Comparison of ENCODE assay signal across 24 mouse cellular contexts in genomic region chr7:107414928-107415327, GRCm38 (mm10). TPM values are rescaled to one million over a fixed set of nuclear protein-coding genes. Genes with fewer than 3 reads are reported as not detected.
A peak's percentile ranks its signal among the peaks of the same experiment; 100 is the strongest.
DNase-seq lines count a peak whose midpoint lies in the region; TF ChIP-seq lines count a peak whose summit lies in the region.
"Had no signal": no experiment of that assay in that cellular context is flagged by ENCODE, and none has a peak within 500 bp of the region (broad histone marks: within the 10 kb centered on the region; RNA-seq: fewer than 3 reads in every experiment).

No protein-coding gene starts in this region.

- peak; percentile 90 for DNase-seq in brain, adult 2 months (ENCODE audit: low read depth, low spot score)
- DNase-seq in cerebellum, adult 11-12 months, result peak; percentile 65
- peak; percentile 46 for DNase-seq in cerebellum, adult 8-10 months
- DNase-seq in cerebellum, postnatal 25 days, result peak; percentile 55 to 63
- DNase-seq in MN1 (ENCODE audit: low spot score), result no peak
- DNase-seq in embryo, embryonic 9.5 days (ENCODE audit: extremely low spot score), result no peak
- DNase-seq in thymus, adult 2 months, result no peak
- DNase-seq: adrenal gland, postnatal 10 days; adrenal gland, postnatal 36 days; gastrocnemius, postnatal 10 days; gastrocnemius, postnatal 36 days; heart, adult 2 months; kidney, adult 2 months had no signal

- TF ChIP-seq CTCF in thymus, adult 2 months (IDR thresholded peaks at IDR 0.05; ENCODE audit: borderline replicate concordance, control insufficient read depth, extremely low read depth, insufficient read depth, low read length, poor library complexity), result no peak

- no peak overlapping the region for H3K4me3 ChIP-seq in thymus, adult 2 months (ENCODE audit: control insufficient read depth, insufficient read depth, low read length)
- H3K4me3 ChIP-seq: embryonic facial prominence, embryonic 10.5 days; embryonic facial prominence, embryonic 13.5 days; erythroblast, embryonic 14.5 days; forebrain, embryonic 10.5 days; forebrain, embryonic 13.5 days; heart, adult 2 months; heart, embryonic 10.5 days; heart, embryonic 13.5 days; hindbrain, embryonic 12.5 days; hindbrain, embryonic 15.5 days had no signal

- H3K27ac ChIP-seq in thymus, adult 2 months (ENCODE audit: control insufficient read depth, insufficient read depth, low read length), result no peak overlapping the region
- H3K27ac ChIP-seq: embryonic facial prominence, embryonic 10.5 days; embryonic facial prominence, embryonic 13.5 days; forebrain, embryonic 10.5 days; forebrain, embryonic 13.5 days; heart, adult 2 months; heart, embryonic 10.5 days; heart, embryonic 13.5 days; hindbrain, embryonic 12.5 days; hindbrain, embryonic 15.5 days had no signal

- no peaks in the 10 kb centered on the region for H3K27me3 ChIP-seq in thymus, adult 2 months (ENCODE audit: control insufficient read depth, insufficient read depth, low read length)
- H3K27me3 ChIP-seq: embryonic facial prominence, embryonic 13.5 days; forebrain, embryonic 13.5 days; heart, embryonic 13.5 days; hindbrain, embryonic 12.5 days; hindbrain, embryonic 15.5 days had no signal

- H3K4me1 ChIP-seq in thymus, adult 2 months (replicated peaks; ENCODE audit: control insufficient read depth, insufficient read depth, low read length), result no peaks in the 10 kb centered on the region
- H3K4me1 ChIP-seq: embryonic facial prominence, embryonic 10.5 days; forebrain, embryonic 10.5 days; forebrain, embryonic 13.5 days; heart, embryonic 10.5 days; heart, embryonic 13.5 days; hindbrain, embryonic 12.5 days; hindbrain, embryonic 15.5 days had no signal

- TF ChIP-seq POLR2A in thymus, adult 2 months (IDR thresholded peaks at IDR 0.05; ENCODE audit: control insufficient read depth, extremely low read depth, insufficient read depth, low read length, poor library complexity), result no peak

- no peaks in the 10 kb centered on the region for H3K36me3 ChIP-seq in thymus, adult 2 months (ENCODE audit: control insufficient read depth, insufficient read depth, low read length)
- H3K36me3 ChIP-seq: embryonic facial prominence, embryonic 10.5 days; embryonic facial prominence, embryonic 13.5 days; forebrain, embryonic 10.5 days; heart, embryonic 10.5 days; heart, embryonic 13.5 days; hindbrain, embryonic 12.5 days; hindbrain, embryonic 15.5 days had no signal

- WGBS in thymus, adult 2 months, result 92% methylated on average over 6 of the region's 6 CpGs

RNA-seq across cellular contexts. Expression of gene Syt9, which starts 44.4 kb away (rescaled TPM):
- polyA plus RNA-seq in thymus, adult 2 months (2012; rRNA removed), result 0.07 TPM in 1 of 2 replicates, not detected in the other
- polyA plus RNA-seq: C2C12; CD4-positive, CD25-positive, alpha-beta regulatory T cell, adult 4 months; erythroblast, embryonic 14.5 days; heart, adult 2 months had no signal

Comparison
In these comparisons a context has a peak if more than half of its experiments do, and no peak if none do; other contexts are left out.
1. DNase-seq: peak in brain, adult 2 months (single experiment), cerebellum, adult 11-12 months (single experiment), cerebellum, adult 8-10 months (single experiment) and cerebellum, postnatal 25 days (2 of 2); none in MN1 (single experiment), embryo, embryonic 9.5 days (single experiment) and thymus, adult 2 months (single experiment).